Mouse (Mus musculus) frontal cortex, postnatal 36 days (tissue): Measurements from ENCODE around the gene Tbp.

Experiments
- DNase-seq, 2 experiments: peaks; one replicate each; pipeline ENCODE4 v3.0.0; 2022; ENCODE audit warnings: low spot score in 2 of 2

Tbp gene

DNA sequence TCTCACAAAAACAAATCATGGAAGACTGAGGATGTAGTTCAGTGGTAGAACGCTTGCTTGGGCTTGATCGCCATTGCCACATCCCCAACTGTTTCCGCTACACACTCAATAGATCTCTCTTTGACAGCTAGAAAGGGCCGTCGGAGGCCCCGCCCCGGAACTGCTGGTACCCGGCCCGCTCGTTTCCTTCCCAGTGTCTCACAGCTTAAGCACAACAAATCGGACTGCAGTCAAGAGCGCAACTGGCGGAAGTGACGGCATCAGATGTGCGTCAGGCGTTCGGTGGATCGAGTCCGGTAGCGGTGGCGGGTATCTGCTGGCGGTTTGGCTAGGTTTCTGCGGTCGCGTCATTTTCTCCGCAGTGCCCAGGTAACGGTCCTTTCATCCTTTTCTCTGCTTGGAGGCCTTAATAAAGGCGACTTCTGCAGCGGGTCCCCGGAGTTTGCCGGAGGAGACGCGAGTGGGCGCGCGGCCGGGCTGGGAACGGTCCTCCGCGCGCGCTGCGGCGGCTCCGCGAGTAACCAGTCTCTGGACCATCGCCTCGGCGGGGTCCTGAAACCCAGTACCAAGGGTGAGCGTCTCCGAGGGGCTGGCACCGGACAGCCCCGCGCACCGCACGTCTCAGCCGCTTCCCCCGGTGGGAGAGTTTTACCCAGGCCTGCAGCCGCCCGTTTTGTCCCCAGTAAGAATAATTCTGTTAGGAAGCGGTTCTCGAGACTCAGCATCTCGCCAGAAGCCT, at the start of gene Tbp, which contains the start of gene Psmb1:
Gene Tbp, plus strand, starts transcription at position 233 of the 739 bp plus-strand sequence.
Gene Psmb1, minus strand, starts transcription at position 96 of the 739 bp plus-strand sequence.
- peak; percentile 97 to 99 for DNase-seq

- no peak for DNase-seq
These were observed 44.5 kb upstream of the Tbp start for GRCm38 (mm10) chr17:15455203-15455602.

DNA sequence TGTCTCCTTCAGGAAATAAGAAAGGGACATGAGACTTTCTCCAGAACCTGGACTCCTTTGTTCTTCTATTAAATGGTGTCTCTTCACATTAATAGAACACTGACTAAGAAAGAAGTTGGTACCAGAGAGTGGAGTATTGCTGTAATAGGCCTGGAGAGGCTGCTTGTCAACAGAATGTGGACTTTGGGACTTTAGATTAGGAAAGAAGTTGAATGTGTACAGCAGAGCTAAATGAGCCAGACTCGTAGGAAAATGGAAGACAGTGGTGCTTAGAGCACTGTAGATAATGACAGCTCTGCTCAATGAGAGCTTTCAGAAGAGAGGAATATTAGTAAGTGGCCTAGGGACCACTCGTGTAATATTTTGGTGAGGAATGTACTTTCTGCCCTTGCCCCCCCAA, 43.1 kb upstream of the Tbp start:
- DNase-seq = no peak

GRCm38 (mm10) chr17:15459761-15460160, 39.9 kb upstream of the Tbp start:
- DNase-seq = no peak

DNA sequence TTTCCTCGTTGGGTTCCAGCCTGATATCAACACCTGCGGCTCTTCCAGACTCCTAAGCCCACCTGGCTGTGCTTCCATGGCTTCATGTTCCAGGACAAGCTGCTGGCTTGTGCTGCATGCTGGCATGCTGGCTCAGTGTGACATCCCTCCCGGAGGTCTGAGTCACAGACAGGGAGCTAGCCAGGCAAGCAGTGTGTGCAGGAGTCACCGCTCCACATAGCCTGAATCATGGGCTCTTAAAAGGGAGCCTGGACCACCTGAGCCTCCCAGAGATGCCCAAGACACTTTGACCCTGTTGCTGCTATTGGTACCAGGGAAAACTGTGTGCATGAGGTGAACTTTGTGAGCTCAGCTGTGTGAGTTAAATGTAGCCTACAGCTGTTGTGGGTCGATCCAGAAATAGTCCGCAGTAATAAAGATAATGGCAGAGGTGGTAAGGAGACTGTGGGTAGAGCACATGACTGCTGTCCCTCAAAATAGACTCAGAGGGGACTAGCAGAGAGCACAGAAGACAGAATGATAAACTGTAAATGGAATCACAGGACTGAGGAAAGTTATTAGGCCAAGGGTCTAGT, 37.7 kb upstream of the Tbp start:
- DNase-seq = peak in 1 of 2 experiments; percentile 15

- peak; percentile 55 to 58 for DNase-seq
These were observed 32.0 kb upstream of the Tbp start for GRCm38 (mm10) chr17:15467669-15468068.

DNA sequence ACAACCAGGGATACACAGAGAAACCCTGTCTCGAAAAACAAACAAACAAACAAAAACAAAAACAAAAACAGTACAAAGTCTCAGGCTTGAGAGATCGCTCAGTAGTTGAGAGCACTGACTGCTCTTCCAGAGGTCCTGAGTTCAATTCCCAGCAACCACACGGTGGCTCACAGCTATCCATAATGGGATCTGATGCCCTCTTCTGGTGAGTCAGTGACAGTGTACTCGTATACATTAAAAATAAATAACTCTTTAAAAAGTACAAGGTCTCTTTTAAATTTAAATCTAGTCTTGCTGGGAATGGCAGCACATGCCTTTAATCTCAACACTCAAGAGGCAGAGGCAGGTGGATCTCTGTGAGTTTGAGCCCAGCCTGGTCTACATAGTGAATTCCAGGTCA, 27.0 kb upstream of the Tbp start:
- DNase-seq = no peak

DNA sequence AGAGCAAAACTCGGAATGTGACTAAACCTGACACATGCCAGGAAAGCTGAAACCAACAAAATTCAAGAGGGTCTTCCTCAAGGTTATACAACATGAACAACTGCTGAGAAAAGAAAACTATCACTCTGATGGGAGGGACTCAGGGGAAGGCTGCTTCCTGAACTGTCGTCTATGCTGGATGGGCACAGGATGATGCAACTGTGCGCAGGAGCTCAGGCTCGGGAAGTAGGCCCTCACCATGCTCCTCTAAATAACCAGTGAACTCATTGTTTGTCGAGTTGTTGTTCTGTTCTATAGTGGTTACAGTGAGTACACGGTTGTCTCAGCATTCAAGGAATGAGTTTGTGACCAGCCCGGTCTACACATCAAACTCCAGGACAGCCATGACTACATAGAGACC, 9.1 kb upstream of the Tbp start:
- no peak for DNase-seq

GRCm38 (mm10) chr17:15497882-15498752, 1.6 kb upstream of the Tbp start:
- peak; percentile 95 for DNase-seq

DNA sequence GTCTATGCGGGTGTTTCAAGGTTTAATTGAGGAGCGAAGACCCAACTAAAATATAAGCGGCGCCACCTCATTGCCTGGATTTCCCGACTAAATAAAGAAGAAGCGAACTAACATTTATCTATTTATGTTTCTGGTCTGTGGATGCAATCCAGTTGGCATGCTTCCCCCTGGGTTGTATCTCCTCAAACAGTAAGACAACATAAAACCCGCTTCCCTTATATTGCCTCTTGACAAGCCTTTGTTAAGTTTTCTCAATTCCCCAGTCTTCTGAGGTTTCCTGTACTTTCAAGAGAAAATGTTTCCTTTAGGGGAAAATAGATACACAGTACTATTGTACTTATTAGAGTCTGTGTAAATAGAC, 955 bp upstream of the Tbp start:
- DNase-seq = peak in 1 of 2 experiments; percentile 4

DNA sequence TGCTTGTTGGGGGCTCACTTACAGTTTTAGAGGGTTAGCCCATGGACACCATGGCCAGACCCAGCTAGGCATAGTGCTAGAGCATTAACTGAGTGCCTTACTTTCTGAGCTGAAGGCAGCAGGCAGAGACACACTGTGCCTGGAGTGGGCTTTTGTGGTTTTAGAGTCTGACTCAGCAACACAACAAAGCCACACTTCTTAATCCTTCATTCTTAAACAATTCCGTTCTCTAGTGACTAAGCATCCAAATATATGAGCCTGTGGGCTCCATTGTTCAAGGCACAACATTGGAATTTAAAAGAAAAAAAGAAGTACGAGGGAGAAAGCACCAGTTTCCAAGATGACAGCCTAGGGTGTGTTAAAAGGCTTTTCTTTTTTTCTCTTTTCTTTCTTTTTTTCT, 11.0 kb downstream of the Tbp start:
- DNase-seq = no peak

DNA sequence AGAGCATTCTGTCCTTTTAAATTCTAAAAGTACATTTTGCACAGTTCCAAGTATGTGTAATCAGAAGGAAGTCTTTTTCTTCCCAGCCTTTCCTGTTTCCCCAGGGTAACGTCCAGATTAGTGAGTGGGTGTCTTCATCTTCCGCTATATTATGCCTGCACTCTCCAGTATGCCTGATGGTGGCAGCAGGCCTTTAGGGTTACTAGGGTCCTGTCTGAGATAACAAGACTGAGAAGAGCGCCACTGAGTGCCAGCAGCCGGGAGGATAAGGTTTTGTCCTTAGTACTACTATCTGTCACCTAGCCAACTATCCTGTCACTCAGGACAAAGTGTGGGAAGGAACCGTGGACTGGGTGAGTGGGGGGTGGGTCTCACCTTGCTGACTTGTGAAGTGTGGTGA, 18.1 kb downstream of the Tbp start:
- no peak for DNase-seq

DNA sequence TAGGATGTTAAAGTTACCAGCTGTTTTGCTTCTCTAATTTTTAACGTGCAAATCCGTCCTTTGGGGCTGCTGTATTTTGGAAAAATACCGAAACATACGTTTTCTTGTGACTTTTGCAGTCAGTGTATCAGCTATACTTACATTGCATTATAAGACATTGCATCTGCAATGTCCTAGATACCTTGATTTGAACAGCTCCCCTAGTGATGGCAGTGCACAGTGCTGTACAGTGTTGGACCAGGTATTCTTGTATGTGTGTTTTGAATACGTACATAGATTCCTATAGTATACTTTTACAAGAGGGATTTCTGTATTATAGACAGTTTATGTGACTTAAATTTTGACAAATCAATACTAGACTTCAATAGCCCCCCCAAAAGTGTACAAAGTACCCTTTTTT, 18.5 kb downstream of the Tbp start:
- DNase-seq = no peak

DNA sequence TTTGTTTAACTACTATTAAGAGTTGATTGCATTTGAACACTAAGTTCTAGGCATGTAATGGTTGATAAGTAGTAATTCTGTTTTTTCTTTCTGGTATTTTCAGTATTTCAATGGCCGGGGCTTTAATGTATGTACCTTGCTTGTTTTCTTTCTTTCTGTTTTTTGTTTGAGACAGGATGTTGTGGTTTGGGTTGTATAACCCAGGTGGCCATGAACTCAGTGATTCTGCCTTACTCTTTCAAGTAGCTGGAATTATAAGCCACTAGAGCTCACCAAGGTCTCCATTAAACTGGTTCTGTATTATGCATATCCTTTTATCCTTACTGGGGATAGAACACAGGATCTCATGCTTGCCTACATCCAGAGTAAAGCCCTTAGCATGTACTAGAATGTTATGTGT, 19.1 kb downstream of the Tbp start:
- DNase-seq = no peak

GRCm38 (mm10) chr17:15526304-15526703, 26.6 kb downstream of the Tbp start:
- no peak for DNase-seq

GRCm38 (mm10) chr17:15526986-15527810, 27.5 kb downstream of the Tbp start, which contains the start of gene Pdcd2:
Gene Pdcd2 (minus strand): TSS chr17:15527301.
- peak; percentile 90 to 94 for DNase-seq

DNA sequence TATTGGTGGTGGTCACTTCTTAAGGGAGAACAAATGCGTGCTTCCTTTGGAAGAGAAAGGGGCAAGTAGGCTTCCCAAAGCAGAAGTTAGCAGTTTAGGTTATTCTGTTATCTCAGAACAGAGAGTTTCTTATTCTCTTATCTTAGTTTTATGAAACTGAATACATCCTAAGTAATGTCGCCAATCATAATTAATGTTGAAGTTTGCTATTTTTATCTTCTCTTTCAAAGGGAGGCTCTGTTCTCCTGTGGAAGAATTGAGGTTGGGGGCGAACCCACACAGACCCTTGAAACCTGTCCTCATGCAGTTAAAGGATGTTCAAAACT, 28.1 kb downstream of the Tbp start:
- no peak for DNase-seq

DNA sequence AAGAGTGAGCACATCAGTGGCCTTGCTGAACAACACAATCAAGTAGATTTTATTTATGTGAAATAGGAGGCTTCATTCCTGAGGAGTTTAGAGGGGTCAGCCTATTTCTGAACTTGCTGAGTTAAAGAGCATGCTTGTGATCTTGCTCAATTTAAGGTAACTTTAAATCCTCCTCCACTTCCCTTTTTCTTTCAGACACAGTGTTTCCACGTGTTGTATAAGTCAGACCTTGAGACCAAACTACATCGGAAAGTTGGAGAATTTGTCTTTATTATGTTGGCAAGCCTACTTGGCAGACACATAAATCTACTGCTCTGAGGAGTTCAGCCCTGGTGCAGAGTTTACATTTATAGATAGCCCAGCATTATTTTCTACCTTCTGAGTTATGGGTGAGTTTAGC, 29.2 kb downstream of the Tbp start:
- no peak for DNase-seq

DNA sequence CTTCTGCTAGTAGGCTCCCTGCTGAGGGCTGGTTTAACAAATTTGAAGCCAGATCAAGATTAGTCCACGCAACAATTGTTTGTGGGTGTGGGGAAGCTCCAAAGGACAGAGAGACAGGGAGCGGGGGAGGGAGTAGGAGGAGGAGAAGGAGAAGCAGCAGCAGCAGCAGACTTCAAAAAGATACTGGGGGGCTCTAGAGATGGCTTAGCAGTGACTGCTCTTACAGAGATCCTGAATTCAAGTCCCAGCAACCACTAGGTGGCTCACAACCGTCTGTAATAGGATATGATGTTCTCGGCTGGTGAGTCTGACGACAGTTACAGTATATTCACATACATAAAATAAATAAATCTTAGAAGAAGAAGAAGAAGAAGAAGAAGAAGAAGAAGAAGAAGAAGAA, 30.5 kb downstream of the Tbp start:
- DNase-seq = peak in 1 of 2 experiments; percentile 62

GRCm38 (mm10) chr17:15535162-15535800, 35.6 kb downstream of the Tbp start:
- peak; percentile 50 to 78 for DNase-seq

DNA sequence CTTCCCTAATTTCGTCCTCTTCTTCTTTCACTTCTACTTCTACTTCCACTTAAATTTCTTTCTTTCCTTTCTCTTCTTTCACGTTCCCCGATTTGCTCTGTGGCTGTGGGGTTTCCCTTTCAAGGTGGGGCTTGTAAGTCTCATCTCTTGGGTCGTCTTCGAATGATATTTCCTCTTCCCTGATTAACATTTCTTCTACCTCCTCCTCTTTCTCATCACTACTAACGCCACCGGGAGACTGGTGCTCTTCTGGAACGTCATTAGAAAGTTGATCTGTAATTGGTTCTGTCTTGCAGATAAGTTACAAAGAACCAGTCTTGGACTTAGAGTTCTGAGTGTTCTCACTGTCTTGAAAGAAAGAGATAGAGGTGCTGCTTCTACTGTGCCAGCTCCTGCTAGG, 36.3 kb downstream of the Tbp start:
- no peak for DNase-seq
